Mouse (Mus musculus): Measurements from ENCODE around the gene Atrnl1. TPM values are rescaled to one million over a fixed set of nuclear protein-coding genes. Genes with fewer than 3 reads are reported as not detected.
"Not testable (repeated sequence)": the region's sequence is repeated elsewhere in the genome, so short reads cannot be mapped to it uniquely, and the experiment has no call there.

Gene Atrnl1
- polyA plus RNA-seq, 1 experiment from 2014 or later: 5.2 TPM

GRCm38 (mm10) chr19:57988559-57989093 is 377.8 kb downstream of the Atrnl1 start:
- no peak overlapping the region for H3K4me3 ChIP-seq (ENCODE audit: low read depth, low read length)
- WGBS: 58% methylated on average over 10 of the region's 10 CpGs
- H3K27ac ChIP-seq (replicated peaks; ENCODE audit: low read depth, low read length): no peak overlapping the region
- H3K9ac ChIP-seq (ENCODE audit: low read length): no peak overlapping the region
- no peaks in the 10 kb centered on the region for H3K9me3 ChIP-seq (ENCODE audit: control insufficient read depth, low read length)
- ATAC-seq (ENCODE audit: insufficient number of reproducible peaks, low FRiP score, low TSS enrichment, low read depth) (no peak), DNase-seq (ENCODE audit: low spot score) (peak; percentile 21)
- H3K36me3 ChIP-seq (ENCODE audit: control insufficient read depth, insufficient read depth, low read length): no peaks in the 10 kb centered on the region
- H3K27me3 ChIP-seq (ENCODE audit: control insufficient read depth, insufficient read depth, low read length): no peaks in the 10 kb centered on the region
- H3K4me1 ChIP-seq (ENCODE audit: control insufficient read depth, insufficient read depth, low read length): no peaks in the 10 kb centered on the region; the same call in 1 of the 2 replicates
- no peak overlapping the region for H3K4me2 ChIP-seq (ENCODE audit: low read depth, severe bottlenecking)

DNA sequence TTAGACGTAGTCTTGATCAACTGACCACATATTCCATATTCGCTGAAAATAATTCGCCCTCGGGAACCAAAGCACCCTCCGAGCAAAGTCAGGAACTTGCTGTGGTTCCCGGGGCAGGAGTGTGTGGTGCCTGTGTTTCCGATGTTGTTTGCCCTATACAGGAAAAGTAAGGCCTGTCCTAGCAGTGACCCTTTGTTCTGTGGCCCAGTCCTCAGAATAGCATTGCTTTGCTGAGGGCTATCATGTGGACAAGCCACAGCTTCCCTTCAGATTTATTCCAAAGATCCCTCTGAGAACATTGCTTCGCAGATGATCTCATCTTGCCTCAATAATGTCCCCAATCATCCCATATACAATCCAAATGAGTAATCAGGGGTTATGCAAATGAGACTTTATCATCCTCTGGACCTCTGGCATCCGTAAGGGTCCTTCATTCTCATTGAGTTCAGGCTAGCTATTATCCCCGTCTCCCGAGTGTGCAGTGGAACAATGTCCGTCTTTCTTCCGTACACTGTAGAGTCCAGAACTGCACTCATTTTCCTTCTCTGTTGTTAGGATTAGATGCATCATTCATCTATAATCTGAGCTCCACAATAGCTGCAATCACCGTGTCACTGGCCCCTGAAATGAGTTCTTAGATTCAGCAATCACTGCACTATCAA is 380.4 kb downstream of the Atrnl1 start:
- 94% methylated on average over 14 of the region's 14 CpGs for WGBS
- Histone ChIP-seq H3K9ac (ENCODE audit: low read length) (no peak overlapping the region), H3K4me2 (ENCODE audit: low read depth, severe bottlenecking) (no peak overlapping the region), H3K27ac (replicated peaks; ENCODE audit: low read depth, low read length) (no peak overlapping the region), H3K4me3 (ENCODE audit: low read depth, low read length) (no peak overlapping the region), H3K27me3 (ENCODE audit: control insufficient read depth, insufficient read depth, low read length) (no peaks in the 10 kb centered on the region), H3K36me3 (ENCODE audit: control insufficient read depth, insufficient read depth, low read length) (no peaks in the 10 kb centered on the region), H3K4me1 (ENCODE audit: control insufficient read depth, insufficient read depth, low read length) (no peaks in the 10 kb centered on the region; the same call in 1 of the 2 replicates), H3K9me3 (ENCODE audit: control insufficient read depth, low read length) (no peaks in the 10 kb centered on the region)
- ATAC-seq (ENCODE audit: insufficient number of reproducible peaks, low FRiP score, low TSS enrichment, low read depth) (no peak), DNase-seq (ENCODE audit: low spot score) (peak; percentile 18)

- not testable (repeated sequence) for H3K27me3 ChIP-seq (ENCODE audit: control insufficient read depth, insufficient read depth, low read length); H3K4me2 ChIP-seq (ENCODE audit: low read depth, severe bottlenecking); DNase-seq (ENCODE audit: low spot score); H3K9ac ChIP-seq (ENCODE audit: low read length); H3K36me3 ChIP-seq (ENCODE audit: control insufficient read depth, insufficient read depth, low read length); H3K9me3 ChIP-seq (ENCODE audit: control insufficient read depth, low read length); H3K27ac ChIP-seq (replicated peaks; ENCODE audit: low read depth, low read length); ATAC-seq (ENCODE audit: insufficient number of reproducible peaks, low FRiP score, low TSS enrichment, low read depth); H3K4me1 ChIP-seq (ENCODE audit: control insufficient read depth, insufficient read depth, low read length); H3K4me3 ChIP-seq (ENCODE audit: low read depth, low read length)
- 92% methylated on average over 15 of the region's 15 CpGs for WGBS
Observed at GRCm38 (mm10) chr19:57994174-57994833, 383.5 kb downstream of the Atrnl1 start.

GRCm38 (mm10) chr19:57995015-57995414 is 384.2 kb downstream of the Atrnl1 start:
- WGBS: 92% methylated on average over 8 of the region's 8 CpGs
- Histone ChIP-seq H3K4me2 (ENCODE audit: low read depth, severe bottlenecking) (no peak overlapping the region), H3K27me3 (ENCODE audit: control insufficient read depth, insufficient read depth, low read length) (no peaks in the 10 kb centered on the region), H3K27ac (replicated peaks; ENCODE audit: low read depth, low read length) (no peak overlapping the region), H3K4me3 (ENCODE audit: low read depth, low read length) (no peak overlapping the region), H3K9me3 (ENCODE audit: control insufficient read depth, low read length) (no peaks in the 10 kb centered on the region), H3K4me1 (ENCODE audit: control insufficient read depth, insufficient read depth, low read length) (no peaks in the 10 kb centered on the region), H3K9ac (ENCODE audit: low read length) (no peak overlapping the region), H3K36me3 (ENCODE audit: control insufficient read depth, insufficient read depth, low read length) (no peaks in the 10 kb centered on the region)
- ATAC-seq (ENCODE audit: insufficient number of reproducible peaks, low FRiP score, low TSS enrichment, low read depth) (no peak), DNase-seq (ENCODE audit: low spot score) (no peak)

- H3K4me1 ChIP-seq (ENCODE audit: control insufficient read depth, insufficient read depth, low read length): no peaks in the 10 kb centered on the region
- ATAC-seq (ENCODE audit: insufficient number of reproducible peaks, low FRiP score, low TSS enrichment, low read depth) (no peak), DNase-seq (ENCODE audit: low spot score) (peak; percentile 80)
- no peak overlapping the region for H3K4me2 ChIP-seq (ENCODE audit: low read depth, severe bottlenecking)
- no peaks in the 10 kb centered on the region for H3K36me3 ChIP-seq (ENCODE audit: control insufficient read depth, insufficient read depth, low read length)
- H3K27me3 ChIP-seq (ENCODE audit: control insufficient read depth, insufficient read depth, low read length): no peaks in the 10 kb centered on the region
- no peaks in the 10 kb centered on the region for H3K9me3 ChIP-seq (ENCODE audit: control insufficient read depth, low read length)
- no peak overlapping the region for H3K27ac ChIP-seq (replicated peaks; ENCODE audit: low read depth, low read length)
- 39% methylated on average over 4 of the region's 4 CpGs for WGBS
- H3K9ac ChIP-seq (ENCODE audit: low read length): no peak overlapping the region
- H3K4me3 ChIP-seq (ENCODE audit: low read depth, low read length): no peak overlapping the region
Observed at GRCm38 (mm10) chr19:57997961-57998360, 387.1 kb downstream of the Atrnl1 start.

DNA sequence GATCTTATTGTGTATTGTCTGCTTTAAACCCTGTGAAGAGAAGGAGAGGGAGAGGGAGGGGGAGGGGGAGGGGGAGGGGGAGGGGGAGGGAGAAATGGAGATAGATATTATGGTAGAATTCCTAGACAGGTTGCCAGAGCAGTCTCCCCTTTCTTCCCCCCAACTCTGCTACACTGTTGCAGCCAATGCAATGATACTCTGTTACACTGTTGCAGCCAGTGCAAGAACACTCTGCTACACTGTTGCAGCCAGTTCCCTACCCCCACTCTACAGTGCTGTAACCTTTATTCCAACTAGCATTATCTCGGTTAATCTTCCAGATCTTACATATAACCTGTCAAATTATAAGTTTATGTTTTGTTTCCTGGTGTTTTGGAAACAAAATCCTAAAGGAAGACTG is 400.8 kb downstream of the Atrnl1 start:
- no peaks in the 10 kb centered on the region for H3K4me1 ChIP-seq (ENCODE audit: control insufficient read depth, insufficient read depth, low read length)
- H3K4me2 ChIP-seq (ENCODE audit: low read depth, severe bottlenecking): no peak overlapping the region
- no peaks in the 10 kb centered on the region for H3K27me3 ChIP-seq (ENCODE audit: control insufficient read depth, insufficient read depth, low read length)
- 74% methylated on average over 1 of the region's 1 CpGs for WGBS
- H3K9ac ChIP-seq (ENCODE audit: low read length): no peak overlapping the region
- ATAC-seq (ENCODE audit: insufficient number of reproducible peaks, low FRiP score, low TSS enrichment, low read depth) (no peak), DNase-seq (ENCODE audit: low spot score) (no peak)
- no peak overlapping the region for H3K4me3 ChIP-seq (ENCODE audit: low read depth, low read length)
- no peaks in the 10 kb centered on the region for H3K36me3 ChIP-seq (ENCODE audit: control insufficient read depth, insufficient read depth, low read length)
- H3K27ac ChIP-seq (replicated peaks; ENCODE audit: low read depth, low read length): no peak overlapping the region
- no peaks in the 10 kb centered on the region for H3K9me3 ChIP-seq (ENCODE audit: control insufficient read depth, low read length)

GRCm38 (mm10) chr19:58015741-58016140 is 404.9 kb downstream of the Atrnl1 start:
- H3K9me3 ChIP-seq (ENCODE audit: control insufficient read depth, low read length): no peaks in the 10 kb centered on the region
- no peaks in the 10 kb centered on the region for H3K36me3 ChIP-seq (ENCODE audit: control insufficient read depth, insufficient read depth, low read length)
- 88% methylated on average over 6 of the region's 6 CpGs for WGBS
- H3K9ac ChIP-seq (ENCODE audit: low read length): no peak overlapping the region
- H3K4me3 ChIP-seq (ENCODE audit: low read depth, low read length): no peak overlapping the region
- no peak overlapping the region for H3K4me2 ChIP-seq (ENCODE audit: low read depth, severe bottlenecking)
- H3K27me3 ChIP-seq (ENCODE audit: control insufficient read depth, insufficient read depth, low read length): no peaks in the 10 kb centered on the region
- peaks cover 4% of the 10 kb centered on the region; the same call in 1 of the 2 replicates for H3K4me1 ChIP-seq (ENCODE audit: control insufficient read depth, insufficient read depth, low read length)
- no peak for ATAC-seq (ENCODE audit: insufficient number of reproducible peaks, low FRiP score, low TSS enrichment, low read depth)
- no peak for DNase-seq (ENCODE audit: low spot score)
- H3K27ac ChIP-seq (replicated peaks; ENCODE audit: low read depth, low read length): no peak overlapping the region

- H3K9ac ChIP-seq (ENCODE audit: low read length): no peak overlapping the region
- ATAC-seq (ENCODE audit: insufficient number of reproducible peaks, low FRiP score, low TSS enrichment, low read depth) (no peak), DNase-seq (ENCODE audit: low spot score) (no peak)
- H3K4me3 ChIP-seq (ENCODE audit: low read depth, low read length): no peak overlapping the region
- no peaks in the 10 kb centered on the region for H3K36me3 ChIP-seq (ENCODE audit: control insufficient read depth, insufficient read depth, low read length)
- no peak overlapping the region for H3K4me2 ChIP-seq (ENCODE audit: low read depth, severe bottlenecking)
- H3K4me1 ChIP-seq (ENCODE audit: control insufficient read depth, insufficient read depth, low read length): peaks cover 4% of the 10 kb centered on the region; the same call in 1 of the 2 replicates
- no peak overlapping the region for H3K27ac ChIP-seq (replicated peaks; ENCODE audit: low read depth, low read length)
- no peaks in the 10 kb centered on the region for H3K27me3 ChIP-seq (ENCODE audit: control insufficient read depth, insufficient read depth, low read length)
- WGBS: 92% methylated on average over 9 of the region's 9 CpGs
- no peaks in the 10 kb centered on the region for H3K9me3 ChIP-seq (ENCODE audit: control insufficient read depth, low read length)
Observed at GRCm38 (mm10) chr19:58016561-58017453, 406.0 kb downstream of the Atrnl1 start.

Measured in limb, embryonic 11.5 days (tissue).